Mouse (Mus musculus): ENCODE data around the gene Eif4e2.

Eif4e2 gene

DNA sequence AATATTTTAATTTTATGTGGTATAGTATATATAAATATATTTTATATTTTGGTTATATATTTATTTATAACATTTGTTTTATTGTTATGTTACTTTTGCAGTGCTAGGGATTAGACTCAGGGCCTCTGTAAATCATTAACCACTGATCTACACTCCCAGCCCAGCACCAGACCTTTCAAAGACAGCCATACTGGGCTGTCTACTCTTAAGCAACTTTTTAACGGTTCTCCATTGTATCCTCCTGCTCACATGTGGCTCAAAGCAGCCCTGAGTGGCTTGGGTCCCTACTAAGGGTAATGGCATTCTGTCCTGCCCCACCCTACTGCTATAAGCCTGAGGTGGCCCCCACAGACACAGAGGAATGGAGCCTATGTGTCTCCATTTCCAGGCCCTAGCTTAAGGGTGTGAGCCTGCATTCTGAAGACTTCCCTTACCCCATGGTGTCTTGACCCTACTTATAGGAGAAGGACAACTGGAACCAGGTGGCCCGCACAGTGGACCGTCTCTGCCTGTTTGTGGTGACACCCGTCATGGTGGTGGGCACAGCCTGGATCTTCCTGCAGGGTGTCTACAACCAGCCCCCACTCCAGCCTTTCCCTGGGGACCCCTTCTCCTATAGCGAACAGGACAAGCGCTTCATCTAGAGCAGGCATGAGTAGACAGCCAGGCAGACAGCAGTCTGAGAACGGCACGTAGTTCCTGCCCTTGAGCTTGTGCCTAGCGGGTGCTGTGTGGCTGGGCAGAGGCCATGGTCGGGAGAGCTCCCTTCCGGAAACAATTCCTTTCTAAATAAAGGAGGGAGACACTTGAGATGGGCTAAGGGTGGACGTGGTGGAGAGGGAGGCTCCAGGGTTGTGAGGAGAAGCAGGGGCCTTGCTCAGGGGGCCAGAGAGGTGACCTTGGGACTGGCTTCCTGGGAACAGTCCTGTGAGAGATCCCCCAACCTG is 15.3 kb upstream of the Eif4e2 start:
- intact Hi-C loops (cut with DNase I) = no loop called here

DNA sequence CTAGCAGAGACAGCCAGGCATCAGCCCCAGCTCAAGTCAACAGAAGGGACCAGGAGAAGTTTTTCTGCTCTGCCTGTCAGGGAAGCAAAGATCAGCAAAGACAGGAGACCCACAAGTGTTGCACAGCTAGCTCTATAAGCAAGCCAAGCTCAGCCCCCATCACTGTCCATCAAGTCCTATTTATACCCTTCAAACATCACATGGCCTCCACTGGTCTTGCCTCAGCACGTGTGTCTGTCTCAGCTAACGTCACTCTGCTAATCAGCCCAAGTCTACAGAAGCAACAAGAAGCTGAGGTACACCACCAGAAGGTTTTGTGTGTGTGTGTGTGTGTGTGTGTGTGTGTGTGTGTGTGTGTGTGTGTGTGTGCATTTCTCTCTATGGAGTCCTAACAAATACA is 12.9 kb upstream of the Eif4e2 start:
- intact Hi-C loops (cut with DNase I) = no loop called here

DNA sequence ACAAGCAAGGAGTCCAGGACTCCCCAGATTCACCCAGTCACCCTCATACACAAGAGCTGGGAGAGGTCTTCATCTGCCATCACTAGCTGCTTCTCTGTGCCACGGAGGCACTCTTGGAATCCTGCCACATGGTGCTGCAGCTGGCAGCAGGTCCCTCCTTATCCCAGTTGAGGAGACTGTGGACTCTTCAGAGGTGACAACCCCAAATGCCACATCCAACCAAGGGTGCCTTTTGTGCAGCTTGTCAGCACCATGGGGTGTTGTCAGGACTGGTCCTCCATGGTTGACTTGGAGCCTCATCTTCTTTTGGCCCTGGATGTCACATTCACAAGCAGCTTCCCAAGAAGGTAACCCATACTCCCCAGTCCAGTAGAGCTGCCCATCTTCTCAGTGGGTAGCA is 11.9 kb upstream of the Eif4e2 start:
- intact Hi-C loops (cut with DNase I) = no loop called here

DNA sequence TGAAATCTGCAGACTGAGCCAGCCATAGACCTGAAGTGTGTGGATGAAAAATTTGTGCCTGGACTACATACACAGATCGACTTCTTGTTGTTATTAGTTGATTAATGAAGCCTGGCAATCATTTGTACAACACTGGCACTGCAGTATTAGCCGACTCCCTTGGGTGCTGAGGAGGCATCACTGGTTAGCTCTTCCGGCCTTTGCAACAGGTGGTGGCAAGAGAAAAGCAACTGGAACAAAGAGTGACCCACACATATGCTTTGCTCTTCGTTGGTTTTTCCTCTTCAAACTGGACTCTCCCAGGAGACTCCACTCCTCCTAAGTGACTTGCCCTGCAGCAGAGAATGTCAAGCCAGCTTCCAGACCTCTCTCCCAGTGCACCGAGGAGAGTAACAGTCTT is 9.9 kb upstream of the Eif4e2 start:
- intact Hi-C loops (cut with DNase I) = no loop called here

DNA sequence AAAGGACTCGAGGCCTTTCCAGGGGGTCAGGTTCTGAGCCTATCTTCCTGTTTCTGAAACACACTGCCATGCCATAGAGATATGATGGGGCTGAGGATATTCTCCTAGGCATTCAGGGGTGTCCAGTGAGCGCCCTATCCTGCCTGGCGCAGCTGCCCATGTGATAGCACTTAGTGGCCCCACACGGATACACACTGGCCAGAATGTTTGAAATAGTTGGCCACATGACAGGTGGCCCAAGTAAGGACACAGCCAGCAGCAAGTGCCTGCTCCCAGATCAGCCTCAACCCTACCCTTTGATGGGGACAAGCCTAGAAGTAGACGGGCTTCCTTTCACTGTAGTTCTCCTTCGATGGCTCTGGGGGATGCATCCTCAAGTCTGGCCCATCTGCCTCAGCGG is 9.2 kb upstream of the Eif4e2 start, which contains the start of gene Chrng:
Gene Chrng, plus strand, starts transcription at position 193 of the 400 bp plus-strand sequence.
- intact Hi-C loops (cut with DNase I) = no loop called here

DNA sequence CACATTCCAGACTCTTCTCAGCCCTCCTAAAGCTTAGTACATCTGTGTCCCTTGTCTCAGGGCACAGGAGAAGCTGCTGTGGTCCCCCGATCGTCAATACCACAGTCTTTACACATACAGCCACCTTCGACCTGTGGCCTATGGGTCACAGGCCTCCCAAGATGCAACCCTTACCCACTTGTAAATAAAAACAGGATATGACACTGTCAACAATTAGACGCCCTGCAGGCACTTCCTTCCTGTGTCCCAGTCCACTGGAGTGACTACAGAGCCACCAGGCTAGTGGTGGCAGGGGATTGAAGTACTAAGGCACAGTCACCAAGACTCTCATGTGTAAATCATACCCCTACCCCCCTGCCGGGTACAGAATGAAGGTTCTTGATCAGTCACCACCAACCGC is 8.7 kb upstream of the Eif4e2 start:
- intact Hi-C loops (cut with DNase I) = no loop called here

DNA sequence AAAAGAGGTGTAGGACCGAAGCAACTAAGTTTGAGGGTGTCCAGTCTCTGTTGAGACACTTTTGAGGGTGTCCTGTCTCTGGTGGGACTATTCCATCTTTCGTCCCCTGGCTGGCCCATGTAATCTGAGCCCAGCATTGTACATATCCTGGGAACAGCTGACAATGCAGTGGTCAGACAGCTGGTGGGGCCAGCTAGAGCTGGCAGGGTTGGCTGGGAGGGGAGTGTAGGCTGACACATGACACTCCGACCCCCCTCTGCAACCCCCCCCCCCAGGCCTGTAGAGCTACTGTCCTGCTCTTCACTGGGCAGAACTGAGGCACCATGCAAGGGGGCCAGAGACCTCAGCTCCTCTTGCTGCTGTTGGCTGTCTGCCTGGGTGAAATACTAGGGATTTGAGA is 8.2 kb upstream of the Eif4e2 start:
- intact Hi-C loops (cut with DNase I) = no loop called here

DNA sequence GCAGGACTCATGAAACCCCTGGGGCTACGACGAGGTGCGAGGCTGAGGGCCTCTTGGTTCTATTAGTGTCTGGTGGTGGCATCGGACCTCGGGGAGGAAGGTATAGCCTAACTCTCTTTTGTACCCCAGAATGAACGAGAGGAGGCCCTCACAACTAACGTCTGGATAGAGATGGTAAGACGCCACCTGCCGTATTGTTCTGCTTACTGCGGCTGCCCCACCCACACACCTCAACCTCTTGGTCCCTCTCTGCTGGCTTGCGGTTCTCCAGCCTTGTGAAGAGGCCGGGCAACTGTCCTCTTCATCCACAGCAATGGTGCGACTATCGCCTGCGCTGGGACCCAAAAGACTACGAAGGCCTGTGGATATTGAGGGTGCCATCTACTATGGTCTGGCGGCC is 7.4 kb upstream of the Eif4e2 start:
- intact Hi-C loops (cut with DNase I) = no loop called here

DNA sequence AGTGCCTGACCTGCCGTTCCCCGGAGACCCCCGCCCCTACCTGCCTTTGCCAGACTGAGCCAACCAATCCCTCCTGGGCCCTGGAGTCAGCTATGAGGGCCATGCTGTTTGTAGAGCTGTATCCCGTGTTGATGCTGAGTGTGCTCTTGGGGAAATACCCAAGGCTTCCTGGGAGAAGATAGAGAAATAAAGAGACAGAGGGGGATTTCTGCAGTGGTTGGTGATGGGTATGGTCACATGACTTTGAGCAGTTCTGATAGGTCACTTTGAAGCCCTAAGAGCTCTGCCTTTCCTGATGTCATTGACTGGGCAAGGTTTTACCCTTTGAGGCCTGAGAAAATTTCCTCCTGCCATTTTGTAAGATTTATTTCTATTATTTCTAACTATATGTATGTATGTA is 2.3 kb upstream of the Eif4e2 start:
- intact Hi-C loops (cut with DNase I) = no loop called here

DNA sequence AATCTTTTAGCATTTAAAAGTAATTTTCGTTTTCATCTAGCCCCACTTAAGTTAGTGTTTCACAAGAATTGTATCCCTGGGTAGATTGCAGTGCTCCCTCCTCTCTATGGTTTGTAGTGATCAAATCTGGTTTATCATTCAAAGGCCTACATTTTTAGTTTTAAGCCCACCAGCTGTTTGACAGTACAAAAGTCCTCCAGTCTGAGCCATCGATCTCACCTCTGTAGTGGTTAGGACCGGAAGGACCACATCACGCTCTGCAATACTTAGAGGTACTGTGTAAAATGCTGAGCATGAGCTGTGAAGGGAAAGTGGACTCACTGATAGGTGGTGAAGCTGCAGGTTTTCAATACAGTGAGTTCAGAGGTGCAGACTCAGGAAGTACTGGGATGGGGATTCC is 1.0 kb downstream of the Eif4e2 start:
- intact Hi-C loops (cut with DNase I) = no loop called here

DNA sequence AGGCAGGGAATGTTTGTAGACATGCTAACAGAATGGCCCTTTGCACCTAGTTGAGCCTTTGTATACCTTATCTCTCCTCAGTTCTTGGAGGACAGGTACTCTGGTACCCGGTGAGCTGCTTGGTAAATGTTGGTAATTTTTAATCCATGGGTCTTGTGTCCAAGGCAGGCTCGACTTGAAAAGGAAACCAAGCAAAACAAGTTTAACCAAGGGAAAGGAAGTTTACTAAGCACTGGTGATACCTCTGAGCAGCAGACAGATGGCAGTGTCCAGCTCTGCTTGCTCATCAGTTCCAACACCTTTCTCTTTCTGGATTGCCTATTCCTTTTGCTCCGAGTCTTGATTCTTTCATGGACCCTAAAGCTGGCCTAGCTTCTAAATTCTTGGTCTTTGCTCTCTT is 4.2 kb downstream of the Eif4e2 start:
- intact Hi-C loops (cut with DNase I) = no loop called here

DNA sequence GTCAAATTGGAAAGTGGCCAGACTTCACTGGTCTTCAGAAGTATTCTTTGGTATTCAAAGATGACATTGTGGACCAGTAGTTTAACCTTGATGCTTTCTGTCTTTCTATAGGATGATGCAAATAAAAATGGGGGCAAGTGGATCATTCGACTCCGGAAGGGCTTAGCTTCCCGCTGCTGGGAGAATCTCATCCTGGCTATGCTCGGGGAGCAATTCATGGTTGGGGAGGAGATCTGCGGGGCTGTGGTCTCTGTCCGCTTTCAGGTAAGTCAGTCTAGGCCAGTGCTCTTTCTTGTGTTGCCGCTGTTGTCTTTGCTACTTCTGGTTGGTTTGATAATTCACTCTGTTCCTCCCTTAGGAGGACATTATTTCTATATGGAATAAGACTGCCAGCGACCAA is 12.0 kb downstream of the Eif4e2 start:
- intact Hi-C loops (cut with DNase I) = no loop called here

DNA sequence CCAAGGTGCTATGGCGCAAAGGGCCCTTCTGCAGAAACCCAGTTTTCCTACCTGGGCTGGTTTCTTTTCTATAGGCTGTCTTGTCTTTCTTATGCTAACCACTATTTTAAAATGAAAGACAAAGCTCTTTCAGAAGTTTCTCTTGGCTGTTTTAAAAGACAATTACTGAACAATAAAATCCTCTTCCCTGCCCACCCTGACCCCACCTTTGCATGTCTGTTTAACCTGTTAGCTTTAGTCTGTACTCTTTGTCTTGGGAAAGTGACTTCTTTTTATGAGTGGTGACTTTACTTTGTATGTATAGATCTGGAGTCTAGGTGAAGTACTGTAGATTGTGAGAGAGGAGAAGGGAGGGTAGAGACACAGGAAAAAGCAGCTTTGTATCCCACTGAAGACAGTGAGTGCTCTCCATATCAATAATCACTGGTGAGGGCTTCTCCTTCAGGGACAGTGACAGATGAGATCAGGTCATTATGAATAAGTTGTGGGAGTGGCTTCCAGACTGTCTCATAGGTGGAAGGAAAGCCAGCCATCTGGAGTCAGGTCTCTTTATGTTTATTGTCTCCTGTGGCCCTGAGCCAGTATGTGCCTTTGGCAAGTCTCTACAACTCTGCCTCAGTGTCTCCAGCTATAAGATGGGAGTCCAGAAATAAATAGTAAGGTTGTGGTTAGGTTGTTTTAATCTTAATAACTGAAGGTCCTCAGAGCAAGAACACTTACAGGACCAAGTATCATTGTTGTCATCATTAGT is 12.9 kb downstream of the Eif4e2 start:
- intact Hi-C loops (cut with DNase I) = no loop called here

DNA sequence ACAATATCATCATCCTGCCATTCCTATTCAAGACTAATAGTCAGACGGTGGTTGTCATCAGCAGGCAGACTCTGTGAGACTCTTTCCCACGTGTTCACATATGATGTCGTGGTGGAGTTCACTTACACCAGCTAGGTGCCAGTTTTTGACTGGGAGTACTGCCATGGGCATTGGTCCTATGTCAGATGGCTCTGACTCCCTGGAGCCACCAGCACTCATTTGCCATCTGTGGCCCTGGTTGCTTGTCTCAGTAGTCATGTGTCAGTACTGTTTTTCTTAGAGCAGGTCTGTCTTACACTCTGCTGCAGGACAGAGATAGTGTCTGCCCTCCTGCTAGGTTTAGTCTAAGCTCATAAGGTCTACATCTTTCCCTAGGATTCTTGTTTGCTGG is 13.4 kb downstream of the Eif4e2 start:
- intact Hi-C loops (cut with DNase I) = no loop called here

DNA sequence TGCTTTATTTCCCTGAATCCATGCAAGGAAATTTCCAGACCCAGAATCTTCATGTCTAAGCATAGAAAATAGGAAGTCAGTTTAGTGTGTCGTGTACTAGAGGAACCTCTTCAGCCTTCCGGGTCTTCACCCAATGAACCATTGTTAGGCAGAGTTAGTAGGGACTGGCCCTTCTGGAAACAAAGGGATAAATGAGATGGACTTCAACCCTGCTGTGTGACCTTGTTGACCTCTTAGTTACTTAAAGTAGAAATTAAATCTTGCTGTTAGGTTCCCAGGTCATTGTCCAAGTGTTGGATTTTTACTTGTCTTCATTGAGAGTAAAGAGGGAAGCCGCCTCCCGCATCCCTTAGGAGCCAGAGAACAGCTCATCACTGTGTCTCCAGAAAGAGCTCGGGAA is 16.9 kb downstream of the Eif4e2 start:
- intact Hi-C loops (cut with DNase I) = no loop called here

DNA sequence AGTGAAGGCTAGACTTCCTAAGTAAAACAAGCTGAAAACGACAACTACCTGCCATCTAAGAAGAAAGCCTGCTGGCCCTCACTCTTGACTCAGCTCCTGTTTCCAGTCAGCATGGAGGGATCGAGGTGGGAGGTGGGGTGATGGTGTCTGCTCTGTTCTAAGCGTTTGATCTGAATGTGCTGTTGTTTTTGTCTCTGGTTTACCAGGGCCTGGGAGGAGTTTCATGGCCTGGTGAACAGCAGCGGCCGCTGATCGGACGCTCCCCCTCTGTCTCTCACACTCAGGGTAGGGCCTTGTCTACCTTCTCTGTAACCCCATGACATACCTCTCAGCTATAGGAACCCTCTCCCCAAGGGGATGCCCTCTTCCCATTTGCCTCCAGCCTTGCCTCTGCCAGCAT is 18.5 kb downstream of the Eif4e2 start:
- intact Hi-C loops (cut with DNase I) = no loop called here

DNA sequence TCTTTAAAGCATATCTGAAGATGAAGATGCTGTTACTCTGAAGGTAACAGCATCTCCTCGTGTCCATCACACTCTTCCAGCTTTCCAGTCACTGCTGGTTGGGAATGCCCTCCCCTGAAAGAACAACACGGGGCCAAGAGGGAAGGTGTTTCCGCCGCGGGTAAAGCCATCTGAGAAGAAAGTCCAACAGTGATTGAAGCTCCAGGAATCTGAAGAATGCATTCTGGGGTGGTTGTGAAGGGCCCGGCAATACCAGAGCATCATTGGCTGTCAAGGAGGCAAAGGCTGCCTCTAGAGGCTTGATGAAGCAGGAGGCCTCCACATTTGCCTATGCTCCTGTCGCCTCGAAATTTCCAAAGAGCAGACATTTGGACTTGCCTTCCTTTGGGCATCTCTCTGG is 25.3 kb downstream of the Eif4e2 start:
- intact Hi-C loops (cut with DNase I) = no loop called here

DNA sequence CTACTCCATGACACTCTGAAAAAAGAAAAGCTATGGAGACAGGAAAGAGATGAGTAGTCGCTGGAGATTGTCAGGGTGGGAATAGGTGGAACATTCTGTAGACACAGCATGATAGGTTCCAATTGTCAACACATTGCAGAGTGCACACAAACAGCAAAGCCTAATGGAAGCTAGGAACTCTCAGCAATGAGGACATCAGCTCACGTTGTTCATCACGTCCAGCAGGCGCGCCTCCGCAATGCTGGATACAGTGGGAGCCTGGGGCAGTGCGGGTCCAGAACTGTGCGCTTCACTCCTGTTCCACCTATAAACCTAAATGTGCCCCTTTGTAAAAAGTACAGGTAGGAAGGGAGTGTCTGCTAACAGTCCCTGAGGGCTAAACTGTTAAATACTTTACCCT is 29.3 kb downstream of the Eif4e2 start:
- intact Hi-C loops (cut with DNase I) = loop anchor here (5.0 kb wide), 1 partner anchor 119 kb away; no protein-coding TSS in a partner anchor

DNA sequence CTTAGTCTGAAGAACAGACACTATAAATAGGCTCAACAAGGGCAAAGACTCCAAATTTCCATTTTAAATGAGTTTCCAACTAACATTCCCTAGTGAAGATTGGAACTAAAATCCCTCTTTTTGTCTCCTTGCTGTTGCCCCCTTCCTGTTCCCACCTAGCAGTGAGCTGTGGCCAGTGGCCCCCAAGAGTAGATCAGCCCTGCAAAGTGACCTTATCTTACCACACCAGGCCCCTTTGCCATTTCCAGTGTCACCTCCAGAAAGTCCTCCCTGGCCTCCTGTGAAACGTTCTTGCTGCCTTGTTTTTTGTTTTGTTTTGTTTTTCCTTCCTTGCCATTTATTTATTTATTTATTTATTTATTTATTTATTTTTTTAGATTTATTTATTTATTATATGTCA is 31.7 kb downstream of the Eif4e2 start:
- intact Hi-C loops (cut with DNase I) = loop anchor here (5.0 kb wide), 1 partner anchor 47 kb away; no protein-coding TSS in a partner anchor

DNA sequence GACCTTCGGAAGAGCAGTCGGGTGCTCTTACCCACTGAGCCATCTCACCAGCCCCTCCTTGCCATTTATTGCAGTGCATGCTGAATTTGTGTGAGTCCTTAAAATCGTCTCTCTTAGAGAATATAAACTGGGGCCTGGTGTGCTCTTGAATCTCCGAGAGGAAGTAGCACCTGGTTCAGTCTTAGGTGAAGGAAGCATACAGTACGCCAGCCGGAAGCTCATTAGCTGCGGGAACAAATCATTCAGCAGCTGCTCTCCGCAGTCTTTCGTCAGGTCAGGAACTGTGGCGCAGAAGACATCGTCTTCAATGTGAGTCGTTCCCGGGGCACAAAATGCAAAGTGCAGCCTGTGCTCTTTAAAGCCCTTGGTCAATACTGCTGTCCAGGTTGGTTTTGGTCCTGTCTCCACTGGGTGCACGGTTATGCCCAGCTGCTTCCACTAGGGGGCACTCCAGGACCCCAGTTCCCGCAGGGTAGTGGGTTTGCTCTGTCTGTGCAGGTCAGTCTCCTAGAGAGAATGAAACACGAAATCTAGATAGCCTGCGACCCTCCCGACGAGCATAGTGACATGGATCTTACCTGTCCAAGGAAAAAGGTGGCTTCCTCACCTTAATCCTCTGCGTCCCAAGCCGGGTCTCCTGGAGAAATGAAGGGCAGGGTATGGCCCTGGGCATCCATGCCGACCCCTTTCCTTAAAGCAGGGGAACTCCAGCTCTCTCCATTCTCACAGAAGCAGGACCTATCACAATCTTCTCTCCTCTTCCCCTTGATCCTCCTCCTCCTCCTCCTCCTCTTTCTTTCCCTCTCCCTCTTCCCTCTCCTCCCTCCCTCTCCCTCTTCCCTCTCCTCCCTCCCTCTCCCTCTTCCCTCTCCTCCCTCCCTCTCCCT is 32.5 kb downstream of the Eif4e2 start:
- intact Hi-C loops (cut with DNase I) = loop anchor here (5.0 kb wide), 1 partner anchor 46 kb away; no protein-coding TSS in a partner anchor

DNA sequence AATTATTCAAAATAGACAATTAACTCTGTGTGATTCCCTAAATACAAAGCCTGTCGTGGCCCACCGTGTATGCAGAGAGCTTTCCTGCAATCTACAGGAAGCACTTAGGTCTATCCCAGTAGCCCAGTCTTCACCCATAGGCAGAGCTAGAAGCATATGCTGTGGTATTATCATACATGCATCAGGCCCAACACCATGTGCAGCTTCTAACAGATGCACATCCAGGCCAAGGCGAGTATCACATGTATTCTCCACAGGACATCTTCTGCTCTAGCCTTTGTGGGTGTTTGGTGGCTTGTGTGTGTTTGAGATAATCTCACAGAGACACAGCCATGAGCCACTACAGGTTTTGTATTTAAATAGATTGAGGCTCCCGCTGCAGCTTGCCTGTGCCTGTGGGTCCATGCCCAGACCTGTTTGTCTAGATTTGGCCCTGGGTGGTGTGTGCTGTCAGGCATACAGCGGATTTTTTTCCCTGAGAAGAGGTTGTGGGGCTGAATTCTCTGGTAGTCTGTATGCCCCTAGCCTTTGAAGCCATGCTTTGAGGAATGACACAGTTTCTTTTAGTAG is 38.4 kb downstream of the Eif4e2 start:
- intact Hi-C loops (cut with DNase I) = no loop called here
